Mouse (Mus musculus): ENCODE data around the gene Aldh4a1. TPM values are rescaled to one million over a fixed set of nuclear protein-coding genes. Genes with fewer than 3 reads are reported as not detected.

Gene Aldh4a1
- polyA plus RNA-seq, 1 experiment from 2014 or later = 37.1 TPM

DNA sequence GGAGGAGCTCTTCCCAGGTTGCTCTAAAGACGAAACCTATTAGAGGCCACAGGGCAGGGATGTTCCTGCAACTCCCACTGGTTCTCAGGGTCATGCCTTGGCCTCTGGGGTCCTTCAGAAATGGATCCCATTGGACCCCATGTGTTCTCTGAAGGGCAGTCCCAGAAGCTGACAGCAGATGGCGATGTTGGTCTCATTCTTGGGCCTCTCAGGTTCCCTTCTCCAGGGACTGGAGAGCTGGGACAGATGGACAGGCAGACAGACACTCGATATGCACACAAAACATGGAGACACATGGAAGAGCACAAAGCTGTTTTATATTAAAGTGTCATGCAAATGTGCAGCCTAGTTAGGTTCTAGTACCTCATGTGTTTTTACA lies 62.0 kb downstream of the Aldh4a1 start:
- Histone ChIP-seq H3K9ac (no peak overlapping the region), H3K4me2 (replicated peaks) (no peak overlapping the region), H3K27me3 (no peaks in the 10 kb centered on the region), H3K4me1 (peaks cover 7% of the 10 kb centered on the region; the same call in 1 of the 2 replicates), H3K4me3 (replicated peaks) (no peak overlapping the region), H3K36me3 (no peaks in the 10 kb centered on the region), H3K27ac (replicated peaks) (no peak overlapping the region), H3K9me3 (replicated peaks) (no peaks in the 10 kb centered on the region; the same call in 1 of the 2 replicates)
- WGBS = 7% methylated on average over 3 of the region's 3 CpGs
- no peak for ATAC-seq (ENCODE audit: insufficient number of reproducible peaks, low FRiP score, low TSS enrichment, low read depth)

DNA sequence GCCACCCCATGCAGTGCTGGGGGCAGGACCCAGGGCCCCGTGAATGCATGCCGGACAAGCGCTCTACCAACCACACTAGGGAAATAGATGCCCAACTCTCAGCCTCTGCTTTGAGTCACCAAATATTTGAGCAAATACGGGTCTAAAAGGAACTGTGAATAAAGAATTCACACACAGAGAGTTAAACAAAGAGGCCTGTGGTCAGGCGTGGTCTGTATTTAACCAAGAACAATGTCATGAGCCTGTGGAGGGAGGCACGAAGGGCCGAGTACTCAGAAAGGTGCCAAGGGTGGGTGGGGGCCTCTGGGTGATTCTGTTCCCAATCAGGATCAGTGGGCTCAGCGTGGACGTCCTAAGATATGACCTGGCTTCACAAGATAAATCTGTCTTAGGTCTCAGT lies 65.4 kb downstream of the Aldh4a1 start:
- ATAC-seq (ENCODE audit: insufficient number of reproducible peaks, low FRiP score, low TSS enrichment, low read depth) = no peak
- Histone ChIP-seq H3K4me2 (replicated peaks) (no peak overlapping the region), H3K9ac (no peak overlapping the region), H3K4me3 (replicated peaks) (no peak overlapping the region), H3K4me1 (peaks cover 15% of the 10 kb centered on the region), H3K36me3 (no peaks in the 10 kb centered on the region), H3K27me3 (0 out of 2 replicates have a peak, but pooled peaks cover 6% of the 10 kb centered on the region), H3K9me3 (replicated peaks) (no peaks in the 10 kb centered on the region), H3K27ac (replicated peaks) (no peak overlapping the region)
- 72% methylated on average over 9 of the region's 9 CpGs for WGBS

DNA sequence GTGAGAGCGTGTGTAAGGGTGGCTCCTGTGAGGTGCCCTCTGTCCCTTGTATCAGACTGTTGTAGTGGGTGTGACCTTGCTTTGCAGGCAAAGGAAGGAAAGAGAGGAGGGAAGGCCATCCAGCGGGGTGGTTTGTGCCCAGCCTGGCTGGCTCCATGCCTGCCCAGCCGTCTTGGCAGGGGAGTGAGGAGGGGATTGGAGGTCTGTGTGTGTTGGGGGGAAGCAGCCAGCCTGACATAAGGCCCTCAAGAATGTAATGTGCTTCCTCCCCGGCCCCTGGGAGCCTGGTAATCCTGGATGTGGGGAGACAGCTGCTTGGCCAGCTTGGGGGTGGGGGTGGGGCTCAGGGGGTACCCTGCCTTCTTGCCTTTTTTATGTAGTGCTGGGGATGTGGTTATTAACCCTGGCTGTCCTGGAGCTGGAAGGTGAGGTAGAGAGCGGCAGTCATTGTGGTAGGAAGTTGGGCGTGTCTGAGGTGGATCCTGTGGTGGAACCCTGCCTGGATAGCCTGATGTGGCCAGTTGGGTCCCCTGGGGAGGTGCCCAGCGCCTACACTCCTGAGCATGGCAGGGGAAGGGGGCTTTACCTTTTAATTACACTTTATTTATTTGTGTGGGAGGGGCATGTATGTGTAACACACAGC lies 67.1 kb downstream of the Aldh4a1 start:
- no peaks in the 10 kb centered on the region for H3K9me3 ChIP-seq (replicated peaks)
- no peak overlapping the region for H3K9ac ChIP-seq
- H3K36me3 ChIP-seq = no peaks in the 10 kb centered on the region
- ATAC-seq (ENCODE audit: insufficient number of reproducible peaks, low FRiP score, low TSS enrichment, low read depth) = peak; percentile 49; the same call in 1 of the 2 replicates
- peaks cover 15% of the 10 kb centered on the region for H3K4me1 ChIP-seq
- no peak overlapping the region for H3K27ac ChIP-seq (replicated peaks)
- H3K27me3 ChIP-seq = peaks cover 6% of the 10 kb centered on the region; the same call in 1 of the 2 replicates
- whole genome bisulfite sequencing = 24% methylated on average over 7 of the region's 7 CpGs
- no peak overlapping the region for H3K4me3 ChIP-seq (replicated peaks)
- no peak overlapping the region for H3K4me2 ChIP-seq (replicated peaks)

DNA sequence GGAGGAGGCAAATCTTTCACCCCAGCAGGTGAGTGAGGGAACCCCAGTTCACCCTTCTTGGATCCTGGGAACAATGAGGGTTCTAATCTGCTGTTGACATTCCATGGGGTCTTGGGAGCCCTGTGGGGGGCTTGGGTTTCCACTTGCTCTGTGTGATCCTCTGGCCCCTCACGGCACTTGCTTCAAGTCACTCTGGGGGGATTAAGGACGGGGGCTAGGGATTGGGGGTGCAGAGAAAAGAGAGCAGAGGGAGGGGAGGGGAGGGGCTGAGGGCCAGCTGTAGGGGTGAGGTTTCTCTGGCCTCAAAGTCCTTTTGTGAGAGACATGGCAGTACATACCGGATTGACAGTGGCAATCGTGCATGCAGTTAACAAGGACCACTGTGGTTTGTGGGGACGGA lies 70.6 kb downstream of the Aldh4a1 start:
- Histone ChIP-seq H3K9me3 (replicated peaks) (no peaks in the 10 kb centered on the region), H3K4me2 (replicated peaks) (no peak overlapping the region), H3K27ac (replicated peaks) (no peak overlapping the region), H3K36me3 (no peaks in the 10 kb centered on the region), H3K27me3 (peaks cover 6% of the 10 kb centered on the region; the same call in 1 of the 2 replicates), H3K4me1 (peaks cover 11% of the 10 kb centered on the region), H3K4me3 (replicated peaks) (no peak overlapping the region), H3K9ac (no peak overlapping the region)
- 24% methylated on average over 5 of the region's 5 CpGs for WGBS
- ATAC-seq (ENCODE audit: insufficient number of reproducible peaks, low FRiP score, low TSS enrichment, low read depth) = no peak

DNA sequence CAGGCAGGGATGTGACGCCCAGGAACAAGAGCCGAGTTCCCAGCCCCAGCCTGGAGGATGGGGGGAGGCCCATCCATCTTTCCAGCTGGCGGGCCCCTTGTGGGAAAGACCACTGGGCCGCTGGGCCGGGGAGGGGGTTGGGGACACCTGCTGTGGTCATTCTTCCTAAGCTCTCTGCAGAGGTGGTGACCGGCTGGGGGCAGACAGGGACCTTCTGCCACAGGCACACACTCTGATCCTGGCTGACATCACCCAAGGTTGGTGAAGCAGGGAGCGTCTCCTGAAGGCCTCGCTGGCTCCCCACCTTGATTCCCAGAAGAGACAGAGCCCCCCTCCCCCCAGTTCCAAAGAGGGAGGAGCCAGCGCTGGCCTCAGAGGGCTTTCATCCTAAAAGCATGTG lies 75.1 kb downstream of the Aldh4a1 start:
- H3K27me3 ChIP-seq = no peaks in the 10 kb centered on the region; the same call in 1 of the 2 replicates
- 0 out of 2 replicates have a peak, but pooled peaks have one; percentile 24 for ATAC-seq (ENCODE audit: insufficient number of reproducible peaks, low FRiP score, low TSS enrichment, low read depth)
- H3K4me1 ChIP-seq = no peaks in the 10 kb centered on the region
- H3K27ac ChIP-seq (replicated peaks) = no peak overlapping the region; the same call in 1 of the 2 replicates
- no peak overlapping the region for H3K9ac ChIP-seq
- H3K4me3 ChIP-seq (replicated peaks) = no peak overlapping the region
- no peak overlapping the region for H3K4me2 ChIP-seq (replicated peaks)
- no peaks in the 10 kb centered on the region for H3K9me3 ChIP-seq (replicated peaks)
- H3K36me3 ChIP-seq = no peaks in the 10 kb centered on the region
- WGBS = 7% methylated on average over 9 of the region's 9 CpGs

DNA sequence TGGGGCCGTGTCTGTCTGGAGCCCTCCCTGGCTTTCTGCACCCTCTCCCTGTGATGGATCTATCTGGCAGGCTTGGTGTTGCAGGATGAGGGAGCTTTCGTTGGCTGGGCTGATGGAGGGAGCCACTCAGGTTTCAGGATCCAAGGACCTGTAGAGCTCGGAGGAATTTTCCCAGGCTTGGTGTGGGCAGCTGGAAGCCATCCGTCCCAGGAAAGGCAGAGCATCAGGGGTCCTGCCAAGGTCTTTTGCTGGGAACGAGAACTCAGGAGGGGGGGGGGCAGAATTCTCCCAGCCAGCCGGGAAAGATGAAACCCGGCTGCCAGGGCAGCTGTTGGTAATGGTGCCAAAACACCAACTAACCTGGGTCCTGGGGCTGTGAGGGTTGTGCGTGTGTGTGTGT lies 75.9 kb downstream of the Aldh4a1 start:
- Histone ChIP-seq H3K4me2 (replicated peaks) (no peak overlapping the region), H3K27me3 (no peaks in the 10 kb centered on the region), H3K4me1 (no peaks in the 10 kb centered on the region), H3K4me3 (replicated peaks) (no peak overlapping the region), H3K27ac (replicated peaks) (no peak overlapping the region; the same call in 1 of the 2 replicates), H3K9me3 (replicated peaks) (no peaks in the 10 kb centered on the region), H3K9ac (no peak overlapping the region), H3K36me3 (no peaks in the 10 kb centered on the region)
- WGBS = 38% methylated on average over 8 of the region's 8 CpGs
- no peak for ATAC-seq (ENCODE audit: insufficient number of reproducible peaks, low FRiP score, low TSS enrichment, low read depth)

Small RNAs within 50 kb of the gene (microRNA-seq; reads per million reads assigned to microRNA genes)
- gene Gm25571 (ENCODE audit: borderline number of aligned reads) (not detected), gene Mir7020 (ENCODE audit: borderline number of aligned reads) (not detected)

Other genes starting within 250 kb of the Aldh4a1 start
- gene Iffo2, start 92.3 kb upstream of the Aldh4a1 start, polyA plus RNA-seq (2015; fragmentation: Nextera tagmentation; extraction: Ambion mirVana) = 5.1 and 5.8 TPM in 2 replicates
- gene Gm21969, start 19.7 kb upstream of the Aldh4a1 start, polyA plus RNA-seq (2015; fragmentation: Nextera tagmentation; extraction: Ambion mirVana) = not detected in 2 replicates
- 0.07 TPM in 1 of 2 replicates, not detected in the other for gene Tas1r2, start 30.7 kb downstream of the Aldh4a1 start, polyA plus RNA-seq (2015; fragmentation: Nextera tagmentation; extraction: Ambion mirVana)
- gene Pax7, start 210.7 kb downstream of the Aldh4a1 start, polyA plus RNA-seq (2015; fragmentation: Nextera tagmentation; extraction: Ambion mirVana) = 1.7 and 2.6 TPM in 2 replicates

All from embryonic facial prominence, embryonic 15.5 days (tissue).